ENCODE assay signal across 24 mouse cellular contexts in the genomic region with DNA sequence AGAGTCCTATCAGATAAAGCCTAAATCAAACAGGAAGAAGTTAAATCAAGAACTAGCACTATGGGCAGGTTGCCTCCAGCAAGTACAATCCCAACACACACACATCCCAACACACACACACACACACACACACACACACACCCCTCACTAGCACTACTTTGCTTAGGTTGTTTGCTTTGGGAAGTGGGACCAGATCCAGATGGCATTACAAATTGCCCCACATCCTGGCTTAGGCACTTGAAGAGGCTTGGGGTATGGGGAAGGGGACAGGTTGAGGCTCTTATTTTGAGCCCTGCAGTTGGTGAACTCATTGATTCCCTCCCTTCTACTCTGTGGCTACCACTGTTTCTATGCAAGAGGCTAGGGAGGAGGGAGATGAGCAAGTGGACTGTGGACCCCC. TPM values are rescaled to one million over a fixed set of nuclear protein-coding genes. Genes with fewer than 3 reads are reported as not detected.
DNase-seq lines count a peak whose midpoint lies in the region; ATAC-seq and TF ChIP-seq lines count a peak whose summit lies in the region.
"Had no signal": no experiment of that assay in that cellular context is flagged by ENCODE, and none has a peak within 500 bp of the region (broad histone marks: within the 10 kb centered on the region; RNA-seq: fewer than 3 reads in every experiment).

No protein-coding gene starts in this region.

- TF ChIP-seq CTCF in liver, adult 2 months (IDR thresholded peaks at IDR 0.05; ENCODE audit: low read depth, low read length): no peak
- no peak for TF ChIP-seq CTCF in liver, postnatal 0 days (IDR thresholded peaks at IDR 0.05; ENCODE audit: low read depth)

- no peak for TF ChIP-seq POLR2A in liver, adult 2 months (IDR thresholded peaks at IDR 0.05; ENCODE audit: extremely low read depth, insufficient read depth, low read length)

- H3K36me3 ChIP-seq in hindbrain, embryonic 11.5 days (ENCODE audit: control insufficient read depth, insufficient read depth, low read length): no peaks in the 10 kb centered on the region
- H3K36me3 ChIP-seq in hindbrain, embryonic 12.5 days: no peaks in the 10 kb centered on the region
- no peaks in the 10 kb centered on the region; the same call in 1 of the 2 replicates for H3K36me3 ChIP-seq in liver, adult 2 months (ENCODE audit: control insufficient read depth, insufficient read depth, low read length)
- no peaks in the 10 kb centered on the region for H3K36me3 ChIP-seq in liver, postnatal 0 days (replicated peaks; ENCODE audit: insufficient read depth, low read length)
- no peaks in the 10 kb centered on the region for H3K36me3 ChIP-seq in midbrain, embryonic 12.5 days
- no peaks in the 10 kb centered on the region for H3K36me3 ChIP-seq in midbrain, embryonic 13.5 days
- no peaks in the 10 kb centered on the region for H3K36me3 ChIP-seq in midbrain, embryonic 15.5 days (replicated peaks)
- no peaks in the 10 kb centered on the region for H3K36me3 ChIP-seq in midbrain, embryonic 16.5 days (ENCODE audit: control insufficient read depth, insufficient read depth, low read length)
- H3K36me3 ChIP-seq: embryonic facial prominence, embryonic 13.5 days; embryonic facial prominence, embryonic 15.5 days; forebrain, embryonic 10.5 days; forebrain, embryonic 12.5 days had no signal

- DNase-seq in hindbrain, embryonic 11.5 days (ENCODE audit: low spot score): peak; percentile 10
- DNase-seq in liver, adult 2 months (ENCODE audit: extremely low read depth, low read depth, low spot score): peak; percentile 60
- no peak for DNase-seq in liver, postnatal 0 days
- DNase-seq: adrenal gland, adult 2 months; adrenal gland, postnatal 10 days; adrenal gland, postnatal 25 days; cerebellum, adult 18-20 months; cerebellum, adult 8-10 months; cerebellum, adult 9-11 months; cerebellum, postnatal 36 days had no signal

- no peak overlapping the region for H3K4me2 ChIP-seq in hindbrain, embryonic 11.5 days (replicated peaks; ENCODE audit: low read depth, low read length)
- no peak overlapping the region for H3K4me2 ChIP-seq in hindbrain, embryonic 12.5 days (replicated peaks)
- H3K4me2 ChIP-seq in liver, postnatal 0 days (ENCODE audit: low read depth, low read length): no peak overlapping the region
- no peak overlapping the region for H3K4me2 ChIP-seq in midbrain, embryonic 12.5 days (replicated peaks)
- H3K4me2 ChIP-seq in midbrain, embryonic 13.5 days (replicated peaks): no peak overlapping the region
- no peak overlapping the region for H3K4me2 ChIP-seq in midbrain, embryonic 15.5 days
- H3K4me2 ChIP-seq in midbrain, embryonic 16.5 days (ENCODE audit: low read length): no peak overlapping the region
- H3K4me2 ChIP-seq: embryonic facial prominence, embryonic 13.5 days; embryonic facial prominence, embryonic 15.5 days; forebrain, embryonic 12.5 days had no signal

- no peaks in the 10 kb centered on the region for H3K9me3 ChIP-seq in hindbrain, embryonic 11.5 days (ENCODE audit: control insufficient read depth, low read length)
- H3K9me3 ChIP-seq in hindbrain, embryonic 12.5 days (replicated peaks): no peaks in the 10 kb centered on the region
- no peaks in the 10 kb centered on the region for H3K9me3 ChIP-seq in liver, postnatal 0 days (ENCODE audit: low read length)
- H3K9me3 ChIP-seq in midbrain, embryonic 12.5 days: no peaks in the 10 kb centered on the region
- H3K9me3 ChIP-seq in midbrain, embryonic 13.5 days: no peaks in the 10 kb centered on the region
- H3K9me3 ChIP-seq in midbrain, embryonic 15.5 days: no peaks in the 10 kb centered on the region
- H3K9me3 ChIP-seq in midbrain, embryonic 16.5 days (replicated peaks; ENCODE audit: control insufficient read depth, low read length, poor library complexity, severe bottlenecking): no peaks in the 10 kb centered on the region
- H3K9me3 ChIP-seq: embryonic facial prominence, embryonic 13.5 days; embryonic facial prominence, embryonic 15.5 days; forebrain, embryonic 10.5 days; forebrain, embryonic 12.5 days had no signal

- H3K9ac ChIP-seq in hindbrain, embryonic 11.5 days (ENCODE audit: low read depth, low read length): no peak overlapping the region
- no peak overlapping the region for H3K9ac ChIP-seq in hindbrain, embryonic 12.5 days
- peak overlapping the region; percentile 43; the same call in 1 of the 2 replicates for H3K9ac ChIP-seq in liver, adult 2 months (ENCODE audit: low read depth, low read length)
- no peak overlapping the region for H3K9ac ChIP-seq in liver, postnatal 0 days (replicated peaks)
- no peak overlapping the region for H3K9ac ChIP-seq in midbrain, embryonic 12.5 days (replicated peaks)
- no peak overlapping the region for H3K9ac ChIP-seq in midbrain, embryonic 13.5 days (replicated peaks)
- H3K9ac ChIP-seq in midbrain, embryonic 15.5 days: no peak overlapping the region
- no peak overlapping the region for H3K9ac ChIP-seq in midbrain, embryonic 16.5 days (ENCODE audit: low read depth, low read length)
- H3K9ac ChIP-seq: embryonic facial prominence, embryonic 13.5 days; embryonic facial prominence, embryonic 15.5 days; forebrain, embryonic 12.5 days had no signal

- H3K27ac ChIP-seq in hindbrain, embryonic 11.5 days (ENCODE audit: low read depth, low read length): no peak overlapping the region
- no peak overlapping the region for H3K27ac ChIP-seq in hindbrain, embryonic 12.5 days
- H3K27ac ChIP-seq in liver, adult 2 months (replicated peaks; ENCODE audit: insufficient read depth, low read depth, low read length): peak overlapping the region; percentile 8; the same call in 1 of the 2 replicates
- H3K27ac ChIP-seq in liver, postnatal 0 days (ENCODE audit: low read depth): no peak overlapping the region
- H3K27ac ChIP-seq in midbrain, embryonic 12.5 days (replicated peaks): 0 out of 2 replicates have a peak overlapping the region, but pooled peaks have one; percentile 92
- no peak overlapping the region for H3K27ac ChIP-seq in midbrain, embryonic 13.5 days
- 0 out of 2 replicates have a peak overlapping the region, but pooled peaks have one; percentile 90 for H3K27ac ChIP-seq in midbrain, embryonic 15.5 days
- H3K27ac ChIP-seq in midbrain, embryonic 16.5 days (ENCODE audit: low read length): no peak overlapping the region
- H3K27ac ChIP-seq: embryonic facial prominence, embryonic 13.5 days; embryonic facial prominence, embryonic 15.5 days; forebrain, embryonic 10.5 days had no signal

- TF ChIP-seq EP300 in liver, postnatal 0 days (IDR thresholded peaks at IDR 0.05; ENCODE audit: low read depth): no peak

- no peak for ATAC-seq in hindbrain, embryonic 11.5 days (ENCODE audit: low FRiP score)
- ATAC-seq in hindbrain, embryonic 12.5 days (ENCODE audit: low FRiP score): no peak
- no peak for ATAC-seq in liver, postnatal 0 days
- no peak for ATAC-seq in midbrain, embryonic 12.5 days (ENCODE audit: low FRiP score, low read depth)
- ATAC-seq in midbrain, embryonic 13.5 days: no peak
- no peak for ATAC-seq in midbrain, embryonic 15.5 days (replicated peaks)
- no peak for ATAC-seq in midbrain, embryonic 16.5 days
- ATAC-seq: forebrain, embryonic 14.5 days; forebrain, embryonic 16.5 days had no signal

- H3K79me2 ChIP-seq in liver, adult 2 months (ENCODE audit: control insufficient read depth, insufficient read depth, low read length): no peaks in the 10 kb centered on the region

- H3K4me3 ChIP-seq in hindbrain, embryonic 11.5 days (ENCODE audit: low read depth, low read length): no peak overlapping the region
- H3K4me3 ChIP-seq in hindbrain, embryonic 12.5 days: no peak overlapping the region
- no peak overlapping the region for H3K4me3 ChIP-seq in liver, adult 2 months (ENCODE audit: insufficient read depth, low read depth, low read length)
- no peak overlapping the region for H3K4me3 ChIP-seq in liver, postnatal 0 days (ENCODE audit: low read depth, low read length)
- H3K4me3 ChIP-seq in midbrain, embryonic 12.5 days: no peak overlapping the region
- H3K4me3 ChIP-seq in midbrain, embryonic 13.5 days (replicated peaks): no peak overlapping the region
- no peak overlapping the region for H3K4me3 ChIP-seq in midbrain, embryonic 15.5 days
- H3K4me3 ChIP-seq in midbrain, embryonic 16.5 days (ENCODE audit: low read depth, low read length): no peak overlapping the region
- H3K4me3 ChIP-seq: embryonic facial prominence, embryonic 13.5 days; embryonic facial prominence, embryonic 15.5 days; erythroblast, embryonic 14.5 days; forebrain, embryonic 10.5 days; forebrain, embryonic 12.5 days had no signal

- 0 out of 2 replicates have a peak, but pooled peaks cover 8% of the 10 kb centered on the region for H3K4me1 ChIP-seq in hindbrain, embryonic 11.5 days (replicated peaks; ENCODE audit: control insufficient read depth, insufficient read depth, low read length)
- peaks cover 27% of the 10 kb centered on the region for H3K4me1 ChIP-seq in hindbrain, embryonic 12.5 days
- H3K4me1 ChIP-seq in liver, adult 2 months (ENCODE audit: control insufficient read depth, insufficient read depth, low read length): peaks cover 10% of the 10 kb centered on the region
- H3K4me1 ChIP-seq in liver, postnatal 0 days (ENCODE audit: insufficient read depth): peaks cover 7% of the 10 kb centered on the region
- H3K4me1 ChIP-seq in midbrain, embryonic 12.5 days: peaks cover 36% of the 10 kb centered on the region
- peaks cover 49% of the 10 kb centered on the region for H3K4me1 ChIP-seq in midbrain, embryonic 13.5 days (replicated peaks)
- peaks cover 34% of the 10 kb centered on the region for H3K4me1 ChIP-seq in midbrain, embryonic 15.5 days
- peaks cover 19% of the 10 kb centered on the region for H3K4me1 ChIP-seq in midbrain, embryonic 16.5 days (ENCODE audit: control insufficient read depth, insufficient read depth, low read length)

- H3K27me3 ChIP-seq in hindbrain, embryonic 11.5 days (ENCODE audit: control insufficient read depth, insufficient read depth, low read length): peaks cover 49% of the 10 kb centered on the region
- H3K27me3 ChIP-seq in hindbrain, embryonic 12.5 days: peaks cover 61% of the 10 kb centered on the region
- H3K27me3 ChIP-seq in liver, adult 2 months (ENCODE audit: control insufficient read depth, insufficient read depth, low read length): no peaks in the 10 kb centered on the region; the same call in 1 of the 2 replicates
- H3K27me3 ChIP-seq in liver, postnatal 0 days (ENCODE audit: insufficient read depth, low read length): peaks cover 40% of the 10 kb centered on the region
- peaks cover 65% of the 10 kb centered on the region for H3K27me3 ChIP-seq in midbrain, embryonic 12.5 days
- H3K27me3 ChIP-seq in midbrain, embryonic 13.5 days: peaks cover 64% of the 10 kb centered on the region
- H3K27me3 ChIP-seq in midbrain, embryonic 15.5 days (replicated peaks): peaks cover 11% of the 10 kb centered on the region
- H3K27me3 ChIP-seq in midbrain, embryonic 16.5 days (ENCODE audit: control insufficient read depth, insufficient read depth, low read depth, low read length): peaks cover 10% of the 10 kb centered on the region

RNA-seq across cellular contexts. Expression of a gene that starts 12.6 kb away (rescaled TPM):
- 39.5 and 44.5 TPM in 2 replicates for polyA plus RNA-seq in hindbrain, embryonic 11.5 days (2014; fragmentation: Nextera tagmentation; extraction: Ambion mirVana)
- 43.8 and 47.0 TPM in 2 replicates for polyA plus RNA-seq in hindbrain, embryonic 12.5 days (2016; fragmentation: Nextera tagmentation; extraction: Ambion mirVana)
- 219 and 292 TPM in 2 replicates for total RNA-seq in liver, adult 2 months (2014; rRNA removed)
- polyA plus RNA-seq in liver, adult 2 months (2012; rRNA removed): 213 and 233 TPM in 2 replicates
- polyA plus RNA-seq in liver, postnatal 0 days (2015; fragmentation: Nextera tagmentation; extraction: Ambion mirVana): 97.4 and 98.7 TPM in 2 replicates
- 61.5 and 71.1 TPM in 2 replicates for polyA plus RNA-seq in midbrain, embryonic 12.5 days (2016; fragmentation: Nextera tagmentation; extraction: Ambion mirVana)
- 76.3 and 79.8 TPM in 2 replicates for polyA plus RNA-seq in midbrain, embryonic 13.5 days (2015; fragmentation: Nextera tagmentation; extraction: Ambion mirVana)
- polyA plus RNA-seq in midbrain, embryonic 15.5 days (2015; fragmentation: Nextera tagmentation; extraction: Ambion mirVana): 62.0 and 64.3 TPM in 2 replicates
- polyA plus RNA-seq in midbrain, embryonic 16.5 days (2015; fragmentation: Nextera tagmentation; extraction: Ambion mirVana): 77.0 and 80.2 TPM in 2 replicates
- total RNA-seq: common myeloid progenitor, adult 5-6 weeks; MEL had no signal

Comparison
In these comparisons a context has a peak if more than half of its experiments do, and no peak if none do; other contexts are left out.
1. H3K27ac ChIP-seq: peak in liver, adult 2 months (single experiment), midbrain, embryonic 12.5 days (single experiment) and midbrain, embryonic 15.5 days (single experiment); none in hindbrain, embryonic 11.5 days (single experiment), hindbrain, embryonic 12.5 days (single experiment), liver, postnatal 0 days (single experiment), midbrain, embryonic 13.5 days (single experiment) and midbrain, embryonic 16.5 days (single experiment).